Mouse (Mus musculus) retina, embryonic 14.5 days (tissue): ENCODE results near the gene Shoc2.

Experiments
- DNase-seq: peaks from one replicate; pipeline ENCODE4 v3.0.0-alpha.2; 2015; ENCODE audit warnings: low spot score

The Shoc2 gene

GRCm38 (mm10) chr19:54035100-54035499, 91.0 kb downstream of the Shoc2 start:
- peak; percentile 72 for DNase-seq

GRCm38 (mm10) chr19:54039441-54039840, 95.3 kb downstream of the Shoc2 start:
- DNase-seq = no peak

GRCm38 (mm10) chr19:54040356-54041028, 96.4 kb downstream of the Shoc2 start:
- DNase-seq = no peak

- DNase-seq = peak; percentile 13
These were observed 96.9 kb downstream of the Shoc2 start for GRCm38 (mm10) chr19:54041029-54041367.

GRCm38 (mm10) chr19:54043851-54044250, 99.7 kb downstream of the Shoc2 start, which contains the start of gene Adra2a:
TSS of gene Adra2a (plus strand) at chr19:54044151.
- no peak for DNase-seq

GRCm38 (mm10) chr19:54044507-54045371, 100.6 kb downstream of the Shoc2 start:
- DNase-seq = peak; percentile 95

- peak; percentile 44 for DNase-seq
These were observed 101.3 kb downstream of the Shoc2 start for GRCm38 (mm10) chr19:54045412-54045811.

GRCm38 (mm10) chr19:54045931-54046683, 102.0 kb downstream of the Shoc2 start:
- DNase-seq = peak; percentile 31

GRCm38 (mm10) chr19:54046684-54047070, 102.6 kb downstream of the Shoc2 start:
- DNase-seq = peak; percentile 39

GRCm38 (mm10) chr19:54047386-54048050, 103.4 kb downstream of the Shoc2 start:
- peak; percentile 21 for DNase-seq

GRCm38 (mm10) chr19:54048161-54048885, 104.2 kb downstream of the Shoc2 start:
- peak; percentile 5 for DNase-seq

- DNase-seq = no peak
These were observed 107.5 kb downstream of the Shoc2 start for GRCm38 (mm10) chr19:54051651-54052050.

GRCm38 (mm10) chr19:54055845-54056244, 111.7 kb downstream of the Shoc2 start:
- DNase-seq = no peak

GRCm38 (mm10) chr19:54068447-54068846, 124.3 kb downstream of the Shoc2 start:
- no peak for DNase-seq

- DNase-seq = no peak
These were observed 126.4 kb downstream of the Shoc2 start for GRCm38 (mm10) chr19:54070521-54070920.

- no peak for DNase-seq
These were observed 128.2 kb downstream of the Shoc2 start for GRCm38 (mm10) chr19:54072233-54072800.

GRCm38 (mm10) chr19:54076362-54077349, 132.6 kb downstream of the Shoc2 start:
- DNase-seq = no peak

GRCm38 (mm10) chr19:54081303-54081702, 137.2 kb downstream of the Shoc2 start:
- DNase-seq = no peak

GRCm38 (mm10) chr19:54081716-54082165, 137.6 kb downstream of the Shoc2 start:
- DNase-seq = no peak
